Mouse (Mus musculus) E14TG2a.4 (cell line): Measurements from ENCODE around the gene Immp2l.

Experiments
- H3K27me3 ChIP-seq: 2 replicates; pipeline ENCODE4 v1.6.1; 2014; ENCODE audit warnings: low read length, control low read depth; ENCODE audit not compliant: insufficient read depth
- H3K36me3 ChIP-seq: 2 replicates; pipeline ENCODE4 v1.6.1; 2014; ENCODE audit warnings: low read length, control low read depth; ENCODE audit not compliant: insufficient read depth
- H3K4me1 ChIP-seq: replicated peaks from 2 replicates; pipeline ENCODE4 v1.6.1; 2014; ENCODE audit warnings: low read depth, low read length, control low read depth
- H3K4me3 ChIP-seq: replicated peaks from 2 replicates; pipeline ENCODE4 v1.5.1; 2014; ENCODE audit warnings: mild to moderate bottlenecking, low read length
- H3K9me3 ChIP-seq: 2 replicates; pipeline ENCODE4 v1.6.1; 2014; ENCODE audit warnings: low read length, control low read depth
- CTCF ChIP-seq: conservative IDR thresholded peaks from 2 replicates; pipeline ENCODE4 v1.5.1; 2014; ENCODE audit warnings: low read length
- NANOG ChIP-seq: IDR thresholded peaks from 2 replicates; pipeline ENCODE4 v1.6.1; 2014; ENCODE audit warnings: borderline replicate concordance, low read length, mixed read lengths
- POU5F1 ChIP-seq: IDR thresholded peaks from 2 replicates; pipeline ENCODE4 v1.6.1; 2014; ENCODE audit warnings: low read length, borderline replicate concordance

Gene Immp2l

GRCm38 (mm10) chr12:41111456-41111855 is 87.6 kb downstream of the Immp2l start:
- Histone ChIP-seq H3K4me3 (no peak overlapping the region), H3K4me1 (no peaks in the 10 kb centered on the region), H3K9me3 (no peaks in the 10 kb centered on the region), H3K27me3 (no peaks in the 10 kb centered on the region), H3K36me3 (no peaks in the 10 kb centered on the region)
- TF ChIP-seq POU5F1: no peak
- TF ChIP-seq CTCF: peak; percentile 14

GRCm38 (mm10) chr12:41112137-41112536 is 88.2 kb downstream of the Immp2l start:
- Histone ChIP-seq H3K36me3 (no peaks in the 10 kb centered on the region), H3K27me3 (no peaks in the 10 kb centered on the region), H3K9me3 (no peaks in the 10 kb centered on the region), H3K4me1 (no peaks in the 10 kb centered on the region), H3K4me3 (no peak overlapping the region)
- no peak for TF ChIP-seq NANOG
- TF ChIP-seq POU5F1: no peak
- TF ChIP-seq CTCF: no peak

GRCm38 (mm10) chr12:41118358-41118757 is 94.5 kb downstream of the Immp2l start:
- Histone ChIP-seq H3K27me3 (no peaks in the 10 kb centered on the region), H3K4me3 (no peak overlapping the region)

GRCm38 (mm10) chr12:41119657-41120056 is 95.8 kb downstream of the Immp2l start:
- TF ChIP-seq POU5F1: no peak
- TF ChIP-seq NANOG: no peak
- TF ChIP-seq CTCF: no peak
- Histone ChIP-seq H3K4me1 (no peaks in the 10 kb centered on the region), H3K27me3 (no peaks in the 10 kb centered on the region), H3K4me3 (no peak overlapping the region), H3K9me3 (no peaks in the 10 kb centered on the region), H3K36me3 (no peaks in the 10 kb centered on the region)

More at GRCm38 (mm10) chr12:41118358-41118757, 94.5 kb downstream of the Immp2l start:
- no peaks in the 10 kb centered on the region for H3K4me1 ChIP-seq
- H3K36me3 ChIP-seq: no peaks in the 10 kb centered on the region
- no peak for TF ChIP-seq CTCF
- TF ChIP-seq POU5F1: no peak
- no peak for TF ChIP-seq NANOG
- no peaks in the 10 kb centered on the region for H3K9me3 ChIP-seq

GRCm38 (mm10) chr12:41123207-41123606 is 99.3 kb downstream of the Immp2l start:
- no peaks in the 10 kb centered on the region for H3K9me3 ChIP-seq
- no peaks in the 10 kb centered on the region for H3K4me1 ChIP-seq
- no peaks in the 10 kb centered on the region for H3K36me3 ChIP-seq
- no peaks in the 10 kb centered on the region for H3K27me3 ChIP-seq
- TF ChIP-seq NANOG: no peak
- TF ChIP-seq CTCF: no peak
- no peak for TF ChIP-seq POU5F1
- no peak overlapping the region for H3K4me3 ChIP-seq

GRCm38 (mm10) chr12:41134885-41135284 is 111.0 kb downstream of the Immp2l start:
- Histone ChIP-seq H3K4me1 (no peaks in the 10 kb centered on the region), H3K9me3 (no peaks in the 10 kb centered on the region), H3K27me3 (no peaks in the 10 kb centered on the region), H3K36me3 (no peaks in the 10 kb centered on the region), H3K4me3 (no peak overlapping the region)
- no peak for TF ChIP-seq CTCF
- TF ChIP-seq NANOG: no peak
- TF ChIP-seq POU5F1: no peak

GRCm38 (mm10) chr12:41159543-41159942 is 135.7 kb downstream of the Immp2l start:
- Histone ChIP-seq H3K9me3 (no peaks in the 10 kb centered on the region), H3K27me3 (no peaks in the 10 kb centered on the region), H3K4me3 (no peak overlapping the region), H3K4me1 (no peaks in the 10 kb centered on the region), H3K36me3 (no peaks in the 10 kb centered on the region)
- TF ChIP-seq NANOG: no peak
- TF ChIP-seq POU5F1: no peak
- TF ChIP-seq CTCF: no peak

- H3K9me3 ChIP-seq: no peaks in the 10 kb centered on the region
- no peaks in the 10 kb centered on the region for H3K27me3 ChIP-seq
- H3K36me3 ChIP-seq: no peaks in the 10 kb centered on the region
- TF ChIP-seq NANOG (no peak), POU5F1 (no peak), CTCF (no peak)
- H3K4me3 ChIP-seq: no peak overlapping the region
- peaks cover 13% of the 10 kb centered on the region; the same call in 1 of the 2 replicates for H3K4me1 ChIP-seq
Measured at GRCm38 (mm10) chr12:41167802-41168201, 143.9 kb downstream of the Immp2l start.

- Histone ChIP-seq H3K36me3 (no peaks in the 10 kb centered on the region), H3K4me1 (peaks cover 13% of the 10 kb centered on the region; the same call in 1 of the 2 replicates), H3K27me3 (no peaks in the 10 kb centered on the region), H3K9me3 (no peaks in the 10 kb centered on the region), H3K4me3 (no peak overlapping the region)
- TF ChIP-seq POU5F1 (no peak), NANOG (peak; percentile 77)
Measured at GRCm38 (mm10) chr12:41170051-41170450, 146.2 kb downstream of the Immp2l start.
